Mouse (Mus musculus) limb, embryonic 12.5 days (tissue): ENCODE measurements around the gene Ncoa1. TPM values are rescaled to one million over a fixed set of nuclear protein-coding genes. Genes with fewer than 3 reads are reported as not detected.
"Not testable (repeated sequence)": the region's sequence is repeated elsewhere in the genome, so short reads cannot be mapped to it uniquely, and the experiment has no call there.

Experiments
- ATAC-seq: fragments of 200-750 bp; cut with Nextera tagmentation; 2 replicates; pipeline ENCODE4 v1.8.0; 2017; ENCODE audit warnings: low read depth, moderate TSS enrichment; ENCODE audit not compliant: insufficient number of reproducible peaks, insufficient read depth, low FRiP score, low TSS enrichment
- H3K27ac ChIP-seq: fragments of 300-500 bp; sonication (generic); 2 replicates; pipeline ENCODE4 v1.5.1; 2016; ENCODE audit warnings: mild to moderate bottlenecking, moderate library complexity
- H3K27me3 ChIP-seq: fragments of 300-500 bp; sonication (generic); 2 replicates; pipeline ENCODE4 v1.6.1; 2016; ENCODE audit warnings: mild to moderate bottlenecking, moderate library complexity
- H3K36me3 ChIP-seq: fragments of 300-500 bp; sonication (generic); 2 replicates; pipeline ENCODE4 v1.6.1; 2016; ENCODE audit warnings: mild to moderate bottlenecking, moderate library complexity
- H3K4me1 ChIP-seq: fragments of 300-500 bp; sonication (generic); replicated peaks from 2 replicates; pipeline ENCODE4 v1.6.1; 2016
- H3K4me2 ChIP-seq: fragments of 300-500 bp; sonication (generic); 2 replicates; pipeline ENCODE4 v1.6.1; 2016; ENCODE audit warnings: mild to moderate bottlenecking, moderate library complexity
- H3K4me3 ChIP-seq: fragments of 300-500 bp; sonication (generic); replicated peaks from 2 replicates; pipeline ENCODE4 v1.5.1; 2016; ENCODE audit warnings: mild to moderate bottlenecking
- H3K9ac ChIP-seq: fragments of 300-500 bp; sonication (generic); replicated peaks from 2 replicates; pipeline ENCODE4 v1.6.1; 2016; ENCODE audit warnings: mild to moderate bottlenecking, moderate library complexity
- H3K9me3 ChIP-seq: fragments of 300-500 bp; sonication (generic); 2 replicates; pipeline ENCODE4 v1.6.1; 2016; ENCODE audit warnings: mild to moderate bottlenecking, moderate library complexity
- WGBS: fragments of 180-500 bp; shearing (Covaris S2); methylation state at CpG from one replicate; pipeline ENCODE4 v1.1.7; 2016; 5-methylcytosine and 5-hydroxymethylcytosine counted together
- polyA plus RNA-seq: library from polyadenylated mRNA; unstranded; fragments of >200 nt; fragmentation: Nextera tagmentation; extraction: Ambion mirVana; gene quantifications from 2 replicates; pipeline ENCODE4 v1.2.1, GENCODE M21; 2016

Gene Ncoa1
- polyA plus RNA-seq, 1 experiment from 2014 or later = 11.3 TPM

GRCm38 (mm10) chr12:4252742-4253655, 224.0 kb downstream of the Ncoa1 start:
- H3K4me1 ChIP-seq = no peaks in the 10 kb centered on the region
- H3K9me3 ChIP-seq = no peaks in the 10 kb centered on the region
- H3K4me3 ChIP-seq = no peak overlapping the region
- no peak overlapping the region for H3K9ac ChIP-seq
- peaks cover 28% of the 10 kb centered on the region for H3K36me3 ChIP-seq
- no peak overlapping the region for H3K27ac ChIP-seq
- WGBS = 87% methylated on average over 16 of the region's 16 CpGs
- no peak overlapping the region for H3K4me2 ChIP-seq
- ATAC-seq = no peak
- H3K27me3 ChIP-seq = no peaks in the 10 kb centered on the region

GRCm38 (mm10) chr12:4249786-4250185, 227.2 kb downstream of the Ncoa1 start:
- H3K36me3 ChIP-seq = peaks cover 32% of the 10 kb centered on the region
- H3K4me2 ChIP-seq = no peak overlapping the region
- H3K4me3 ChIP-seq = no peak overlapping the region
- ATAC-seq = no peak
- no peaks in the 10 kb centered on the region for H3K4me1 ChIP-seq
- WGBS = 86% methylated on average over 6 of the region's 6 CpGs
- H3K27ac ChIP-seq = no peak overlapping the region
- H3K9me3 ChIP-seq = no peaks in the 10 kb centered on the region
- H3K27me3 ChIP-seq = no peaks in the 10 kb centered on the region
- H3K9ac ChIP-seq = no peak overlapping the region

GRCm38 (mm10) chr12:4245742-4246141, 231.2 kb downstream of the Ncoa1 start:
- Histone ChIP-seq H3K27me3 (no peaks in the 10 kb centered on the region), H3K9ac (0 out of 2 replicates have a peak overlapping the region, but pooled peaks have one; percentile 27), H3K36me3 (peaks cover 10% of the 10 kb centered on the region; the same call in 1 of the 2 replicates), H3K4me2 (no peak overlapping the region), H3K4me3 (no peak overlapping the region), H3K27ac (no peak overlapping the region), H3K4me1 (no peaks in the 10 kb centered on the region), H3K9me3 (no peaks in the 10 kb centered on the region)
- WGBS = 81% methylated on average over 10 of the region's 10 CpGs
- ATAC-seq = no peak

GRCm38 (mm10) chr12:4243805-4244204, 233.2 kb downstream of the Ncoa1 start:
- Histone ChIP-seq H3K27me3 (no peaks in the 10 kb centered on the region), H3K4me1 (no peaks in the 10 kb centered on the region), H3K4me2 (no peak overlapping the region), H3K9ac (no peak overlapping the region), H3K27ac (no peak overlapping the region), H3K4me3 (no peak overlapping the region), H3K9me3 (no peaks in the 10 kb centered on the region), H3K36me3 (peaks cover 5% of the 10 kb centered on the region; the same call in 1 of the 2 replicates)
- 87% methylated on average over 2 of the region's 2 CpGs for WGBS
- ATAC-seq = no peak

- WGBS = 79% methylated on average over 8 of the region's 8 CpGs
- ATAC-seq = not testable (repeated sequence)
Measured at GRCm38 (mm10) chr12:4240281-4240680, 236.7 kb downstream of the Ncoa1 start.

GRCm38 (mm10) chr12:4237481-4237880, 239.5 kb downstream of the Ncoa1 start:
- Histone ChIP-seq H3K9ac (no peak overlapping the region), H3K4me2 (no peak overlapping the region), H3K27me3 (no peaks in the 10 kb centered on the region), H3K4me3 (no peak overlapping the region), H3K9me3 (no peaks in the 10 kb centered on the region), H3K27ac (no peak overlapping the region), H3K4me1 (peaks cover 5% of the 10 kb centered on the region; the same call in 1 of the 2 replicates), H3K36me3 (0 out of 2 replicates have a peak, but pooled peaks cover 5% of the 10 kb centered on the region)
- WGBS = 96% methylated on average over 15 of the region's 15 CpGs
- no peak for ATAC-seq

More at GRCm38 (mm10) chr12:4240281-4240680, 236.7 kb downstream of the Ncoa1 start:
- H3K27me3 ChIP-seq, H3K9ac ChIP-seq, H3K4me1 ChIP-seq, H3K4me3 ChIP-seq, H3K27ac ChIP-seq, H3K4me2 ChIP-seq, H3K36me3 ChIP-seq, H3K9me3 ChIP-seq: not testable (repeated sequence)

GRCm38 (mm10) chr12:4233572-4234508, 243.1 kb downstream of the Ncoa1 start, which contains the start of the genes Ptrhd1 and Cenpo:
Ptrhd1 (plus strand) TSS chr12:4234027.
Cenpo (minus strand) TSS chr12:4234294.
- Histone ChIP-seq H3K4me1 (peaks cover 9% of the 10 kb centered on the region; the same call in 1 of the 2 replicates), H3K27me3 (no peaks in the 10 kb centered on the region), H3K4me2 (peak within 1 kb of the TSS; percentile 72), H3K27ac (peak within 1 kb of the TSS; percentile 92), H3K9me3 (no peaks in the 10 kb centered on the region), H3K9ac (peak within 1 kb of the TSS; percentile 66), H3K4me3 (peak within 1 kb of the TSS; percentile 68), H3K36me3 (peaks cover 26% of the 10 kb centered on the region)
- peak; percentile 99 for ATAC-seq
- WGBS = under 1% methylated on average over 50 of the region's 50 CpGs

GRCm38 (mm10) chr12:4232777-4233176, 244.2 kb downstream of the Ncoa1 start:
- peak overlapping the region; percentile 68 for H3K4me3 ChIP-seq
- H3K9me3 ChIP-seq = no peaks in the 10 kb centered on the region
- ATAC-seq = no peak
- H3K36me3 ChIP-seq = peaks cover 34% of the 10 kb centered on the region
- peak overlapping the region; percentile 72 for H3K4me2 ChIP-seq
- no peaks in the 10 kb centered on the region for H3K27me3 ChIP-seq
- H3K9ac ChIP-seq = 0 out of 2 replicates have a peak overlapping the region, but pooled peaks have one; percentile 0
- peaks cover 9% of the 10 kb centered on the region; the same call in 1 of the 2 replicates for H3K4me1 ChIP-seq
- 57% methylated on average over 4 of the region's 4 CpGs for WGBS
- H3K27ac ChIP-seq = no peak overlapping the region

- peaks cover 55% of the 10 kb centered on the region for H3K36me3 ChIP-seq
- 93% methylated on average over 7 of the region's 7 CpGs for WGBS
- H3K4me1 ChIP-seq = peaks cover 9% of the 10 kb centered on the region; the same call in 1 of the 2 replicates
Measured at GRCm38 (mm10) chr12:4230156-4230555, 246.8 kb downstream of the Ncoa1 start.

GRCm38 (mm10) chr12:4212908-4213307, 264.1 kb downstream of the Ncoa1 start:
- no peaks in the 10 kb centered on the region for H3K9me3 ChIP-seq
- H3K4me2 ChIP-seq = no peak overlapping the region
- no peak overlapping the region for H3K9ac ChIP-seq
- H3K4me3 ChIP-seq = no peak overlapping the region
- peaks cover 94% of the 10 kb centered on the region for H3K36me3 ChIP-seq
- 74% methylated on average over 8 of the region's 8 CpGs for WGBS
- no peaks in the 10 kb centered on the region for H3K27me3 ChIP-seq
- ATAC-seq = no peak
- no peaks in the 10 kb centered on the region for H3K4me1 ChIP-seq
- 0 out of 2 replicates have a peak overlapping the region, but pooled peaks have one; percentile 2 for H3K27ac ChIP-seq

More at GRCm38 (mm10) chr12:4230156-4230555, 246.8 kb downstream of the Ncoa1 start:
- ATAC-seq = no peak
- Histone ChIP-seq H3K4me3 (no peak overlapping the region), H3K9ac (no peak overlapping the region), H3K27ac (no peak overlapping the region), H3K4me2 (no peak overlapping the region), H3K27me3 (no peaks in the 10 kb centered on the region), H3K9me3 (no peaks in the 10 kb centered on the region)
